Mouse (Mus musculus) lung, postnatal 25 days (tissue): ENCODE data around the gene Pawr.
"Not testable (repeated sequence)": the region's sequence is repeated elsewhere in the genome, so short reads cannot be mapped to it uniquely, and the experiment has no call there.

Experiments used
- DNase-seq: peaks from one replicate; pipeline ENCODE4 v3.0.0; 2022; ENCODE audit warnings: low spot score

Gene Pawr

DNA sequence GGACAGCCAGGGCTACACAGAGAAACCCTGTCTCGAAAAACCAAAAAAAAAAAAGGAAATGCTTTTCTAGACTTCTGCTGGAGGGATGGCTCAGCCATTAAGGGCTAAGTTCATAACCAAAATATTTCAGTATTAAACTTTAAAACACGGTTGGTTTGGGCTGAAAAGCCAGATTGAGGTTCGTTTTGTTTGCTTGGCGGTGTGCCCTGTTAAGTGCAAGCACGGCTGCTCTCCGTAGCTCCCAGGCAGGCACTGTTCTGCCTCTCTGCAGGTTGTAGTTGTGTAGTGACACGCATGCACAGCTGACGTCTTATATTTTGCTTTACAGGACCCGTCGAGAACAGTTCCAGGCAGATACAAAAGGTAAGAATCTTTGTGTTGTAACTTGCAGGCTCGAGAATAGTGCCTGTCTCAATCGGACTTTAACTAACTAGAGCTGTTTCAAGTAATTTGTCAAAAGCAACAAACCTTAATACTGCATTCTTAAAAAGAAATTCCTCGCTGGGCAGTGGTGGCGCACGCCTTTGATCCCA, 59.5 kb downstream of the Pawr start:
- DNase-seq: no peak

DNA sequence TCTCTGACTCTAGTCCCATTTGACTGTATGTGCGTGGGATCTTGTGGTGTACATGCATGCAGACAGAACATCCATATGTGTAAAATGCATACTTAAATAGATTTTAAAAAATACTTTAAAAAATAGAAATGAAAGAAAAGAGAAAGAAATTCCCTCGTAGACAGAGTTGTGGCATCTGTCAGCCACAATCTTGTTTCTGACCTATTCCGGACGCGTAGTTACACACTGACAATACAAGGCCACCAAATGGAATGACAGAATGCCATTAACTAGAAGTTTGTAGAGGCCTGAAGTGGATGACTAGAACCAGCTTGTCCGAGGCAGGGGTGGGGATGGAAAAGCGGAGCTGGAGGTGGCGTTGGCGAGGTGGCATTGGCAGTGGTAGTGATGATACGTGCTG, 60.2 kb downstream of the Pawr start:
- DNase-seq: no peak

DNA sequence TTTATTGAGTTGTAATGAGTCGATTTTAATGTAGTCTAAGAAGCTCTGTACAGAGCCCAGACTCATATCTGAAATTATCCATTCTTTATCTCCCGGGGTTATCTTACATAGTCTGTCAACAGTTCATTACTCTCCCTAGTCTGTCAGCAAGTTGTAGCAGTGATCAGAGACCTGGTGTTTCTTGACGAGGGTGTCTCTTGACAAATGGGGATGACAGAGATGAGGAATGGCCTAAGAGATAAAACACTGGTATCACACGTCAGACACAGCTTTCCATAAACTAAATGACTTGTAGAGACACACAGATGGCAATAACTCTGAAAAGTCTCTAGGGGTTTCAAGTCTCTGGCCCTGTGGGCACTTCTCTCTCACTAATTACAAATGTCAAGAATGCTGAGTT, 62.4 kb downstream of the Pawr start:
- DNase-seq: no peak

DNA sequence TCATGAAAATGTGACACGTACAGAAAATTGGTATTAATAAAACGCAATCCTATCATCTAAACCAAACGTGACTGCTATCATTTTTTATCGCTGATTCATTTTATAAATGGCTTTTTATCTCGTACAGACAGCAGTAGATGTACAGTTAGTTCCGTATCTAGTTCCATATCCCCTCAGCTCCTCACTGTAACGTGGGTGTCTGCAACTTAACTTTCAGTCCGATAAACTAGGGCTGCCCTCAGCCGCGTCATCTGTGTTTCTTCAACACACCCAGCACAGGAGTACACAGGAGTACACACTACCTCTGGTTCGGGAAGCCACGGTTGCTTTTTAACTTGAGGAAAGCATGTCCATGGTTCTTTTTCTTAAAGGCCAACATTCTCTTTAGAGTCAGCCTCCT, 63.3 kb downstream of the Pawr start:
- no peak for DNase-seq

DNA sequence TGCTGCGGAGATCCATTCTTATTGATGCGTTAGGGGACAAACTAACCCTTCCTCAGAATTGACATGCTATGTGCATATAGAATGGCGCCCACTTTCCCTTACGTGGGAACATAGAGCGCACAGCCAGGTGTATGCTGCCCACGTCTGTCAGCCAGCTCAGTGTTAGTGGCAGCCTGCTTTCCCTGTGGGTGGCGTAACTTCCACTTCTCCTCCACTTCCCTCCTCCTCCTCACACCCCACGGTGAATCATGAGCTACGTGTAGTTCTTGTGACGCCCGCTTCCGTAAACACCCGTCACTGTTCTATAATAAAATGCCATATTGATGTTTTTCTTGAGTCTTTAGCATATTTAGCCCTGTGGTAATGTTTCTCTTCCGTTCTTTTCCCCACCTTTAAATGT, 63.7 kb downstream of the Pawr start:
- no peak for DNase-seq

DNA sequence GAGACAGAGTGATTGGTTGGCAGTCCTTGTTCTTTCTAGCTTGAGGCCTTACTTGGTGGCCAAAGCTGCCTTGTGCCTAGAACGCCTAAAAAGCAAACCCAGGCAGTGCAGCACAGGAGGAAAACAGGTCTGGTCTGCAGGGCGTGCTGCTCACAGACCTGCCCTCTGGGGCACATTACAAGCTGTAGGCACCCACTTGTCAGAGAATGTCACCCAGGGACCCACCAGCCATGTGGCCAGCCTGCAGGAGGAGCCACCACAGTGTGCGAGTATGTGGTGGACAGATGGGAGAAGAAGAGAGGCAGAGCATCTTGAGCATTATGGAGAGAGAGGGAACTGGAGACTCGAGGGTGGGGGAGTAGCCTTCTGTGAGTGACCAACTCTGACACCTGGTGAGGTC, 70.8 kb downstream of the Pawr start:
- no peak for DNase-seq

DNA sequence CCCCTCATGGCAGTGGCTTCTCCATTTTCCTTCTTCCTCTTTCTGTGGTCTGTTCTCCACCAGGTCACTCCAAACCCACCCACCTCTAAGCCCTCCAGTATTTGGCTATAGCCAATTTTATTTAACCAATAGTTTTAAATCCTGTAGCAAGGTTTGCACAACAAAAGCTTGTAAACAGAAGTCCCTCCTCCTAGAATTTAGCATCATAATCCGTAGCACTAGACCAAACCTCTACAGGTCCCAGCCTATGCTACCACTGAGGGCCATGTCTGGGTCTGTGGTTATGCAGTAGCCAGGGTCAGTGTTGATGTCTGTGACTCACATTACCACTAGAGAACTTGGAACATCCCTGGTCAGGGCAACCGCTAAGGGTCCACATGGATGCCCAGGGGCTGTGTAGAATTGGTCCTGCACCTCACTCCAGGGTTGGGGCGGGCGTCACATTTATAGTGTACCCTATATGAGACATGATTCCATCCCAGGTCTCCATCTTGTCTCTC, 71.5 kb downstream of the Pawr start:
- DNase-seq: no peak

DNA sequence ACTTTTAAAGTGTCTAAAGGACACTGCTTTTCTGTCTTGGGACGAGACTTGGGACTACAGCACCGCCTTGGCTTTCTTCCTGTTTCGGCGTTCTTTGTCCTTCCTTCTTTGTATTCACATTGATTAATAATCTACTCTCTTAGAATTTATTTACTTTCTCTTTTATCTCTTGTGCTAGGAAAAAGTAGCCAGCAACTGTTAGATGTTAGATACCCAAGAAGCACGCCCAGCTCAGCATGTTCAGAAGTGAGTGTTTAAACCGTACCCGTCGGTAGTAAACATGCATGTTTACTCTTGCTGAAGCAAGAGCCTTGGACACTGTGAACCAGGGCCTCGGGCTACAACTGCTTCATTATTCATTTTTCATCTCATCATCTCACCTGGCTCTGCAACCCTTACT, 72.2 kb downstream of the Pawr start:
- no peak for DNase-seq

DNA sequence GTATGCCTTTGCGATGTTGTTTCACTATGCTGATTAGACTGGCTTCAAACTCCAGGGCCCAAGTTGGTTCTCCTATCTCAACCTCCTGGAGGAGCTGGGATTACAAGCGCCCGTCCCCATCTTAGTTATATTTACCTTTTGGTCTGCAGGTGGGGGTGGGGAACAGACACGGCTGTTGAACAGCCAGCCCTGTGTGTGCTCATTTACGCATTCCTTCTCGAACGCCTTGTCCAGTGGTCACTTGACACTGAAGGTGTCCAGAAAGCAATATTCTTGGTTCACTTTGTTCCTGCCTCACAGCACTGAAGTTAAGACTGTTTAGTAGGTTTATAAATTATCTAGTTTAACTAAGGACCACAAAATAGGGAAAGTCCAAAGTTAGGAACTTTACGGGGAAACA, 73.2 kb downstream of the Pawr start:
- no peak for DNase-seq

DNA sequence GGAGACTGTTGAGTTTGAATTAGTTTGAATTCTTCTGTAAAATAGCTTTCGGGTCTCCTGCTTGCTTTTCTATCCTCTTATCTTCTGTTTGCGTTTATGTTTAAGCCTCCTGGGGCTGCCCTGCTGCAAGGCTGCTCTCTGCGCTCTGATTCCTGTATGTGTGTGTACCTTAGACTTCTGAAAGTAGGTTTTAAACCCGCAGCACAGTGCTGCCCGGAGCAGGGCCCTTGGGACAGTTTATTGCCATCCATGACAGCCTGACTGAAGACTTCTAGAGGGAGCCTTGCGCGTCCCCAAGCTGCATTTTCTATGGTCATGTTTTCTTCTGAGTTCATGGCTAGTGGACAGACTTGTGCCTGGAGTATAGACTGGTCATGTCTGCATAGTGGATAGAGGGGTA, 74.0 kb downstream of the Pawr start:
- DNase-seq: no peak

DNA sequence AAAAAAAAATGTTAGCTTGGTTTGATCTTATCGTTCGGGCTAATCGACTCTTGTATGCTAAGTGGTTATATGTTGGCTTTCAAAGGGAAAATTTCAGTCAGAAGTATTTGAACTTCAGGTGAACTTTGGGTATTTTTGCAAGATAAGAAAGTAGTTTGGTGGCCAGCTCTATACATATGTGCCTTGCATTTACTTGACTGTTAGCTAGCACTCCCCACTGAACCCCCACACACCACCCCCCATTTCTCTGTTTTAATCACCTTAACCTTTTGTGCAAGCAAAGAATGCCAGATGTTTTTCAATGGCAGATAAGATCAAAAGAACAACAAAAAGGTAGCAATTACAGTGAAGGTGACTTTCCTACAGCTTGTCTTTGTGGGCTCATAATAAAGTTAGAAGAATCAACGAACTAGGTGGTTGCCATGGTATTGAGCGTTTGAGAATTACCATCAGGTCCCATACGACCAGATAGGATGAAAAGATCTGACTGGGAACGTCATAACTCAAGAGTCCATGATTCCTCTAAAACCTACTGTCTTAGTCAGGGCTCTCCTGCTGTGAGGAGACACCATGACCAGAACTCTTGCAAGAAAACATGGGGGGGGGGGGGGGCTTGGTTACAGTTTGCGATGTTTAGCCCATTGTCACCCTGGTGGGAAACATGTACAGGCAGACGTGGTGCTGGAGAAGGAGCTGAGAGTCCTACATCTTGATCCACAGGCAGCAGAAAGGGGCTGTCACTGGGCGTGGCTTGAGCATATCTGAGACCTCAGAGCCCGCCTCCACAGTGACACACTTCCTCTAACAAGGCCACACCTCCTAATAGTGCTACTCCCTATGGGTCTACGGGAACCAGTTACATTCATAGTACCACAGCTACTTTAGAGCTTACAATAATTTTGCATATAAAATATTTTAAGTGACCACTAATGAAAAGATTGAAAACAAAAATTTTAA, 75.2 kb downstream of the Pawr start:
- DNase-seq: no peak

DNA sequence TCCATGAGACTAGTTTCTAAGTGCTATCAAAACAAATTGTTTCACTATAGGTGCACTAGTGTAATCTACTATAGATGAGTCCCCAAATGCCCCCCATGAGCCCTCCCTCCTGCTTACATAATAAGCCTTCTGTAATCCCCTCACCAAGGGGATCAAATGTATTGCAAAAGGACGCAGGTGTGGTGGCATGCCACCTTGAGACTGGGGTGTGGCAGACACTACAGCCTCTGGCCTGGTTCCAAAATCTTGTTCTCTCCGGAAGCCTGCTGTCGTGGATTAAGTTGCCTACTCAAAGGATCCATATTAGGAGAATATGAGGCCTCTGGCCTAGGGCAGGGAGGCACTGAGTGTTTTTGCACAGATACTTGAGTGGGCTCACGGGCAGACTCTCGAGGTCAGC, 76.1 kb downstream of the Pawr start:
- peak; percentile 78 for DNase-seq

DNA sequence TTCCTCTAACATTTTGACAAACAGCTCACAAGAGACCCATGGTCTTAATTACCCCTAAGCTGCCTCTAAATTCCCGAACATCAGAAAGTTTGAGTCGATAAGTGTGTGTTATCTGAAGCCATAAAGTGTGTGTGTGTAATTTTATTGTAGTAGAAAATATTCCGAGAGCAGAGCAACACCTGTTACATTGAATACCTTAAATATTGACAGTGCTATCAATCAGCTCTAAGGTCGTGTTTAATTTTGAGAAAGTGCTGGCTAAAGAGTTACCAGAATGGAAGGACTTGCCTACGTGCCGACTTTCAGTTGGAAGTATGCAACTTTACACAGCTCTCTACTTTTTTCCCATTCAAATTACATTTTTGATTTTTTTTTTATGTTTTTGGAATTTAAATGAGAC, 76.5 kb downstream of the Pawr start:
- no peak for DNase-seq

DNA sequence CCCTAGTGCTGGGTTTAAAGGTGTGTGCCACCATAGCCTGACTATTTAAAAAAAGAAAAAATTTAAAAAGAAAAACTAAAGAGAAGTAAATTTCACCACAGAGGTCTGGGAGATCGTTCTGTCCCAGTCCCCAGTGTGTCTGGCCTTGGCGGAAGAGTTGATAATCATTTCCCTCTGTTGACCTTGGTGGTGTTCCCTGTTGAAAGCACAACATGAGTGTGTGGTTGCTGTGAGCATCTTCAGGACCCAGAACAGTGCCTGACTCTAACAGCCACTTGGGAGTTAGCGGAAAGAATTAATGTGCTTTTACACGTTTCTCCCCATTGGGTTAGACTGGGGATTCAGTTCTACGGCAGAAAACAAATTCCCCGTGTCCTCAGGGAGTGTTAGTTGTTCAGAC, 77.1 kb downstream of the Pawr start:
- no peak for DNase-seq

DNA sequence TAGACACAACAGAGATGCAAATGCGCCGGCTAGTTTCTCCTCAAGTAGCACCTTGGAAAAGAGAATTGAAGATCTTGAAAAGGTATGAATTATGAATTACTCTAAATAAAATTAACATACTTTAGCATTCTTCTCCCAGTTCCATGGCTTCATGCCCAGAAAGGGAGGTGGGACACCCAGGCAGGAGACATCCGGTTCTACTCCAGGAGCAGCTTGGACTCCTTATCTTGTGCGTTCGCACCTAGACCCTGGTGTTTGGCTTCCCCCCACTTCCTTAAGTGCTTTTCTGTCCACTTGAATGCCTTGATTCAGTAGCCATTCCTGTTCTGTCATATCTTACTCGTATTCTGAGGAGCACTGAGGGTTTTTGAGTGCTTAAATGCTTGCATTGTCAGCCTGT, 77.6 kb downstream of the Pawr start:
- peak; percentile 28 for DNase-seq

DNA sequence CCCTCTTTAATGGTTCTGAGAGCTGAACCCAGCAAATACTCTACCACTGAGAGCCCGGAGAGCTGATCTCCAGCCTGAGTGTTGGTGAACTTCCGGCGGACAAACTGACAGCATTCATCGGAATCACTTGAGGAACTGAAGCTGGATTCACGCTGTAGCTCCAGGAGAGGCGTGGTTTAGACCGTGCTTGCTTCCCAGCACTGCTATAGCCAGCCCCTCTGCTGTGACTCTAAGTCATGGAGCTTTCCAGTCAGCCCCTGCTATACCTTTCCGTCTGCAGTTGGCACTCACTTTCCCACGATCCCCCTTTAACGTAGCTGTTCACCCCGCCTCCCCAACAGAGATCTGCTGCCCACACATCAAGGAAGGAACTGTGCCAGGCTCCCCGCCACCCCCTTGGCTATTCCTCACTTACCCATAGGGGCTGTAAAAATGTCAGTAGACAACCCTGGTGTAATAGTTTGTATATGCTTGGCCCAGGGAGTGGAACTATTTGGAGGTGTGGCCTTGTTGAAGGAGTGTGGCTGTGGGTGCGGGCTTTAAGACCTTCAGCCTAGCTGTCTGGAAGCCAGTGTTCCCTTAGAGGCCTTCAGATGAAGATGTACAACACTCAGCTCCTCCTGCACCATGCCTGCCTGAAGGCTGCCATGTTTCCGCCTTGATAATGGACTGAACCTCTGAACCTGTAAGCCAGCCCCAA, 83.2 kb downstream of the Pawr start:
- no peak for DNase-seq

DNA sequence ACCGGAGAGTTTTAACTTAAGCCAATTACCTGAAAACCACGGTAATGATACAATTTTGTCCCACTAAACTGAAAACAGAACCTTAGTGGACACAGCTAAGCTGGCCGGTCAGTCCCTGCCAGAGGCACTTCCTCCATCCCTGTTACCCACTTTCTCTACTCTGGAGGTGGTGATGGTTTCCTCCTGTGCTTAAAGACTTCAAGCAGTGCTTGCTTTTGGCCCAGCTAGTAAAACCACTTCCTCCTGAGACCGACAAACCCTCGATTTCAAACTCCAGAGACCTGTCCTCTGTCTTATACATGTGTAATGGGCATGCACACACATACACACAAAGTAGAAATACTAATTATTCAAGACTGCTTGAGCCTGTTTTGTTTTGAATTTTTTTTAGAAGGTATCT, 85.5 kb downstream of the Pawr start:
- no peak for DNase-seq

DNA sequence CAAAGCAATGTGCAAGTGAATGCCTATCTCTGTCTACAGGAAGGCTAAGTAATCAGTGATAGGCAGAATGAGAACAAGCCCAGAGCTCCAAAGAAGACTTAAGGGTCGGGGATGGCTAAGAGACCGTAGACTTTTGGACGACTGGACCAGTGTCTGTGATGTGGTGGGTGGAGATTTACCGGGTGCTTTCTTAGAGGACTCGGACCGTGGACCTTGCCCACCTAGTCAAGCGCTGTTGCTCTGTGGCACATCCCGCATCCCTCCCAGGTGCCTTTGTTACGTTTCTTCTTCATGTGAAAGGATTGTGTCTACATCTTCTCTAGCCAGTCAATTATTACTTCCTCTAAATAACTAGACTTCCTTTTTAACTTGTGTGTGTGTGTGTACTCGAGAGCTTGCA, 98.6 kb downstream of the Pawr start:
- DNase-seq: no peak

DNA sequence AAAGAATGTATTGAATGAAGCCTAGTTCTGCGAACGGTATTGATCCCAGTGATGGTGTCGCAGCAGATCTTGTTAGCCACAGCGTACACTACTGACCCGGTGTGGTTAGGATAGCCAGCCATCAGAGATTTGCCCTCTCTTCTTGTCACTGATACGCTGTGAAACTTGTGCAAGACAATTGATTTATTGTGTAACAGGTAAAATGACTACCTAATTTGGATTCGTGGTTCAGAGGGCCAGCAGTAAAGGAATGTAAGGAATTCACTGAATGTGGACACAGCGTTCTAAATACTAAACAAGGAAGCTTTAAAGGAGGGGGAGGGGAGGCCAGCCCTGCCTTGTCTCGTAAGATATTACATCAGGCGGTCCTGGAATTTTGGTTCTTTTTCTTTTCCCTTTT, 100.3 kb downstream of the Pawr start:
- DNase-seq: peak; percentile 57

DNA sequence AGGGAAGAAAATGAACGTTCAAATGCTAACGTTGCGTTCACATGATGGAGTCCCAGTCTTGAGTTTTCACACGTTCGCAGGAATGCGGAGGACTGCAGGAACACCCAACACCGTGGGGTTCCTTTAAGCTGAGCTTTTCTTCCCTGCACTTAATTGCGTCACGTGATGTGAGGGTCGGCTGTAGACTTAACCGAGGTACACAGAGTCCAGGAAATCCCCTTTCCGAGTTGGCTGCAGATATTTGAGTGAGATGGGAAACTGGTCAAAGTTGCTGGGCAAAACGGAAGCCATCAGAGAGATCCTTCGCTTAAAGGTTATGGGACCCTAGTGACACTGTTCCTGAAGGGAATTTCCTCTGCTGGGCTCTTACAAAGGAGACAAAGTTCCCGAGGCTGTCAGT, 102.1 kb downstream of the Pawr start:
- no peak for DNase-seq

DNA sequence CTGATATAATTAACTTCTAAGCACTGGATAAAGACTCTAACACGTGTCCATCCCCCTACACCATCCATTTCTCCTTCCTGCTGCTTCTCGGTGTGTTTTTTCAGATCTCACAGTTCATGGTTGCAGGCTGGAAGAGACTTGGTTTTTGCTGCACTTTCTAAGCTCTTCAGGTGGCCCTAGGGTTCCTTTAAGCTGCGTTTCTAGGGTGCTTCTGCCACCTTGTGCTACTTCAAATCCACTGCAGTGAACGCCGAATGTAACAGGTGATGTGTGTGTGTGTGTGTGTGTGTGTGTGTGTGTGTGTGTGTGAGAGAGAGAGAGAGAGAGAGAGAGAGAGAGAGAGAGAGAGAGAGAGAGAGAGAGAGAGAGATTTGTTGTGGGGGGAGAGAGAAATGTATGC, 103.7 kb downstream of the Pawr start:
- peak; percentile 60 for DNase-seq

DNA sequence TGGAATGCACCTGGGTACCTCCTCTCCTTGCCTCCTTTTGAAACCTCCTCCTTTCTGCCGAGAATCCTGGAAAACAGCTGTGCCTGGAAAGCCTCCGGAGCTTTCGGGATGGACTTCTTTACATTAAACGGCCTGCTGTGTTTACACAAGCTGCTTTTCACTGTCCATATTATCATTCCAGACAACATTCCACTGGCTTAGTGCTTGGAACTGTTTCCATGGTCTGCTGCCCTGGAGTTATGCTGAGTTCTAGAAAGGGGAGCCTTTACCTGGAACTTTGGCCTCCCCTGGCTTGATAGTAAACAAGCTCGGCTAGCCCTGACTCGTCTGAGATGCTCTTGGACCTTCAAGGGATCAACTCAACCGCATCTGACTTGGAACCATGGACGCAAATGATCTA, 104.4 kb downstream of the Pawr start:
- DNase-seq: no peak

DNA sequence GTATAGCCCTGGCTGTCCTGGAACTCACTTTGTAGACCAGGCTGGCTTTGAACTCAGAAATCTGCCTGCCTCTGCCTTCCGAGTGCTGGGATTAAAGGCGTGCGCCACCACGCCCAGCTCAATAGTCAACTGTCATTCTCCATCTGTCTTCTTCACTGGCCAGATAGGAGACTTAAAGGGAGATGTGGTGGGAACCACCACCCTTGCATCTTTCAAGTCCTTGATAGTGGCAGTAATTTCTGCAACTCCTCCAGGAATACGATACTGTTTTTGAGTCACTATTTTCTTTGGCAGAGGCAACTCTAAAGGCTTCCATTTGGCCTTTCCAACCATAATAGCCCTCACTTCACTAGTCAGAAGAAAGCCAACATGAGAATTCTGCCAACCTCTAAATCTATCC, 108.3 kb downstream of the Pawr start:
- DNase-seq: not testable (repeated sequence)
